Mouse (Mus musculus) heart, postnatal 0 days (tissue): Measurements from ENCODE around the gene Ap5b1.

ENCODE experiments used
- CTCF ChIP-seq: IDR thresholded peaks from 2 replicates; pipeline ENCODE4 v1.5.1; 2016; ENCODE audit warnings: antibody characterized with exemption, control low read depth, low read depth
- EP300 ChIP-seq: IDR thresholded peaks from 2 replicates; pipeline ENCODE4 v1.6.1; 2016; ENCODE audit warnings: antibody characterized with exemption, low read depth

- TF ChIP-seq EP300 (no peak), CTCF (no peak)
Observed at GRCm38 (mm10) chr19:5538786-5539185, 29.0 kb upstream of the Ap5b1 start.
